Mouse (Mus musculus) ES-Bruce4 (cell line): ENCODE measurements around the gene Arid1b. TPM values are rescaled to one million over a fixed set of nuclear protein-coding genes. Genes with fewer than 3 reads are reported as not detected.

Experiments
- H3K27ac ChIP-seq: 2 replicates; pipeline ENCODE4 v1.5.1; 2012; ENCODE audit warnings: low read length, inconsistent platforms; ENCODE audit not compliant: insufficient read depth
- H3K27me3 ChIP-seq: 2 replicates; pipeline ENCODE4 v1.6.1; 2012; ENCODE audit warnings: mild to moderate bottlenecking, low read length, inconsistent platforms; ENCODE audit not compliant: control insufficient read depth, poor library complexity, insufficient read depth, severe bottlenecking
- H3K36me3 ChIP-seq: 2 replicates; pipeline ENCODE4 v1.6.1; 2012; ENCODE audit warnings: inconsistent platforms, mild to moderate bottlenecking, low read length, moderate library complexity; ENCODE audit not compliant: control insufficient read depth, poor library complexity, insufficient read depth, severe bottlenecking
- H3K4me1 ChIP-seq: one replicate; pipeline ENCODE4 v1.8.1; 2011; ENCODE audit warnings: low read length; ENCODE audit not compliant: control insufficient read depth, insufficient read depth
- H3K4me3 ChIP-seq: 2 replicates; pipeline ENCODE4 v1.5.1; 2011; ENCODE audit warnings: low read depth, mild to moderate bottlenecking, low read length
- H3K9ac ChIP-seq: 2 replicates; pipeline ENCODE4 v1.6.1; 2012; ENCODE audit warnings: low read depth, mild to moderate bottlenecking, inconsistent platforms; ENCODE audit not compliant: poor library complexity, severe bottlenecking
- H3K9me3 ChIP-seq: replicated peaks from 2 replicates; pipeline ENCODE4 v1.6.1; 2012; ENCODE audit warnings: mild to moderate bottlenecking, low read length, inconsistent platforms; ENCODE audit not compliant: control insufficient read depth, poor library complexity, insufficient read depth, severe bottlenecking
- CTCF ChIP-seq: IDR thresholded peaks from one replicate; pipeline ENCODE4 v1.8.1; 2011; ENCODE audit warnings: low read depth, low read length
- EP300 ChIP-seq: IDR thresholded peaks from 2 replicates; pipeline ENCODE4 v1.6.1; 2011; ENCODE audit warnings: low read depth, low read length; ENCODE audit not compliant: insufficient read depth
- POLR2A ChIP-seq: IDR thresholded peaks from one replicate; pipeline ENCODE4 v1.8.1; 2011; ENCODE audit warnings: low read length; ENCODE audit not compliant: insufficient read depth
- polyA plus RNA-seq: library from polyadenylated mRNA; stranded (reverse); fragments of >200 nt; gene quantifications from 2 replicates; pipeline ENCODE4 v1.2.4, GENCODE M21; 2011; ENCODE audit warnings: low read depth; ENCODE audit not compliant: missing spikeins, insufficient read depth, insufficient read length

Arid1b gene
- polyA plus RNA-seq, 1 experiment = 20.4 TPM

DNA sequence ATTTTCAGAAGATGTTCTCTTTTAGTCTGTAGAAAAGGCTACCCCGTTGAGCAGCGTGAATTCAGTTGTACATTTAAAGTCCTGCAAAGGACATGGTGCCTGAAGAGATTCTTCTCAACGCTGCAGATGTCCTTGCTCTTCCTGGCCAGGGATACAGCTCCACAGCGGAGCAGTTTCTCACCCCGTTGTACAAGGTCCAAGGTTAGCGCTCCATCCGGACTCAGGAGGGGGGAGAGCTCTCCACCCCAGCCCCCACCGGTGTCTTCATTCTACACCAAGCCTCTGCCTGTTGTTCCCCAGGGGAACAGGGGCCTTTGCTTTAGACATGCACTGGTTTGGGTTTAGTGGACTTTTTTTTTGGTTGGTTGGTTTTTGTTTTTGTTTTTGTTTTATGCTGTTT is 139.7 kb downstream of the Arid1b start:
- Histone ChIP-seq H3K36me3 (no peaks in the 10 kb centered on the region), H3K9ac (no peak overlapping the region), H3K9me3 (no peaks in the 10 kb centered on the region), H3K4me1 (peaks cover 2% of the 10 kb centered on the region), H3K4me3 (no peak overlapping the region), H3K27ac (no peak overlapping the region), H3K27me3 (no peaks in the 10 kb centered on the region)
- TF ChIP-seq EP300 (no peak), CTCF (no peak), POLR2A (no peak)

- Histone ChIP-seq H3K27ac (no peak overlapping the region), H3K27me3 (no peaks in the 10 kb centered on the region), H3K9me3 (no peaks in the 10 kb centered on the region), H3K9ac (no peak overlapping the region), H3K4me3 (no peak overlapping the region), H3K36me3 (no peaks in the 10 kb centered on the region), H3K4me1 (peaks cover 2% of the 10 kb centered on the region)
- TF ChIP-seq CTCF = no peak
- no peak for TF ChIP-seq POLR2A
- no peak for TF ChIP-seq EP300
Measured at GRCm38 (mm10) chr17:5134271-5134670, 140.1 kb downstream of the Arid1b start.

- no peak overlapping the region for H3K4me3 ChIP-seq
- no peaks in the 10 kb centered on the region for H3K36me3 ChIP-seq
- TF ChIP-seq CTCF (no peak), POLR2A (no peak), EP300 (no peak)
- no peaks in the 10 kb centered on the region for H3K9me3 ChIP-seq
- peaks cover 2% of the 10 kb centered on the region for H3K4me1 ChIP-seq
- H3K27me3 ChIP-seq = no peaks in the 10 kb centered on the region
- no peak overlapping the region for H3K9ac ChIP-seq
- no peak overlapping the region for H3K27ac ChIP-seq
Measured at GRCm38 (mm10) chr17:5137936-5138335, 143.8 kb downstream of the Arid1b start.

- Histone ChIP-seq H3K27ac (peak overlapping the region; percentile 50), H3K9ac (no peak overlapping the region), H3K4me3 (no peak overlapping the region), H3K9me3 (no peaks in the 10 kb centered on the region), H3K27me3 (no peaks in the 10 kb centered on the region), H3K4me1 (peaks cover 2% of the 10 kb centered on the region), H3K36me3 (no peaks in the 10 kb centered on the region)
- TF ChIP-seq POLR2A (no peak), EP300 (no peak), CTCF (no peak)
Measured at GRCm38 (mm10) chr17:5138641-5139205, 144.6 kb downstream of the Arid1b start.

GRCm38 (mm10) chr17:5139553-5139952 is 145.4 kb downstream of the Arid1b start:
- TF ChIP-seq CTCF = no peak
- TF ChIP-seq EP300 = no peak
- no peak for TF ChIP-seq POLR2A
- Histone ChIP-seq H3K9me3 (no peaks in the 10 kb centered on the region), H3K4me1 (peaks cover 2% of the 10 kb centered on the region), H3K27ac (no peak overlapping the region), H3K27me3 (no peaks in the 10 kb centered on the region), H3K9ac (no peak overlapping the region), H3K4me3 (no peak overlapping the region), H3K36me3 (no peaks in the 10 kb centered on the region)

DNA sequence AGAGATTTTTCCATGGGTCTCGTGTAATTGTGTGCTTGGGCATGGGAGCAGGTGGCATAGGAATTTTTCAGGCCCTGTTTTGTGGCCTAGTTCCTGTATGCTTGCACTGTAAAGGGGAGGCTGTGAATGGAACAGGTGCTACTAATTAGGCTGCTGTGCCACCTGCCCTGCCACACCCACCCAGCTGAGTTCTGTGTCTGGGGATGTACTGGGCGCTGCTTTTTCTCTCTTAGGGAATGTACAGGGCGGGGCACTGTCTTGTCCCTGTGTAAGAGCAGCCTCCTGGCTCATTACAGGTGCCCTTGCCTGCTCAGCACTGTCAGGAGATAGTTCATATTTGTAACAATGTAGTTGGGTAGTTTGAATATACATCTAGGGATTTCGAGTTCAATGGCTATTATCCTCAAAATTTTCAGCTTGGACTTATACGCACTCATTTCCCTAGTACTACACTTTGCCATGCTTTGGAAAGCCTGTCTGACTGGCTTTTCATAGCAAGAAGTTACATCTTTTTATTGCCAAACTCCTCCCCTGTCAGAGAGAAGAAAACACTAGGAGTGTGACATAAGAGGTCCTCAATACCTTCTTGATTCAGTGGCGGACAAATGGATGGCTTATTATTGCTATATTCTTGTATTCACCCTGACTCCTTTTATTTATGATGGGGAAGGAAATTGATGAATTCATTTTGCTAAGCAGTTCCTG is 149.8 kb downstream of the Arid1b start:
- no peaks in the 10 kb centered on the region for H3K27me3 ChIP-seq
- no peak overlapping the region for H3K9ac ChIP-seq
- H3K4me3 ChIP-seq = no peak overlapping the region
- H3K9me3 ChIP-seq = no peaks in the 10 kb centered on the region
- no peaks in the 10 kb centered on the region for H3K36me3 ChIP-seq
- no peak overlapping the region for H3K27ac ChIP-seq
- TF ChIP-seq EP300 (0 out of 2 replicates have a peak, but pooled peaks have one; percentile 24), CTCF (no peak)
- H3K4me1 ChIP-seq = peaks cover 2% of the 10 kb centered on the region
